Mouse (Mus musculus): ENCODE measurements around the gene Dffb. TPM values are rescaled to one million over a fixed set of nuclear protein-coding genes. Genes with fewer than 3 reads are reported as not detected.
A peak's percentile ranks its signal among the peaks of the same experiment; 100 is the strongest.

Gene Dffb
- polyA plus RNA-seq, 2 experiments: 6.1 to 8.6 TPM

GRCm38 (mm10) chr4:153945741-153946140, 29.2 kb downstream of the Dffb start:
- no peak overlapping the region for H3K27ac ChIP-seq
- ATAC-seq (ENCODE audit: insufficient read depth) (no peak), DNase-seq (ENCODE audit: low read depth in 3 of 3, low spot score in 3 of 3) (no peak)
- H3K9ac ChIP-seq (replicated peaks): no peak overlapping the region
- H3K4me3 ChIP-seq (ENCODE audit: insufficient read depth in 1 of 2, low read depth in 2 of 2, low read length in 2 of 2): no peak overlapping the region
- 0 out of 2 replicates have a peak, but pooled peaks cover 4% of the 10 kb centered on the region for H3K27me3 ChIP-seq (ENCODE audit: control insufficient read depth, insufficient read depth, low read length)
- no peaks in the 10 kb centered on the region for H3K9me3 ChIP-seq (ENCODE audit: control insufficient read depth, low read length)
- TF ChIP-seq CTCF (IDR thresholded peaks at IDR 0.05; ENCODE audit: low read depth) (no peak), EP300 (IDR thresholded peaks at IDR 0.05; ENCODE audit: low read depth) (no peak)
- no peaks in the 10 kb centered on the region for H3K36me3 ChIP-seq (replicated peaks; ENCODE audit: control insufficient read depth, insufficient read depth, low read depth)
- 62% methylated on average over 6 of the region's 6 CpGs for WGBS (ENCODE audit: insufficient replicate concordance)
- no peak overlapping the region for H3K4me2 ChIP-seq (ENCODE audit: low read depth)
- H3K4me1 ChIP-seq (replicated peaks; ENCODE audit: control insufficient read depth in 2 of 2, insufficient read depth in 2 of 2, low read length in 1 of 2): no peaks in the 10 kb centered on the region

GRCm38 (mm10) chr4:153944261-153944660, 30.7 kb downstream of the Dffb start:
- H3K4me1 ChIP-seq (replicated peaks; ENCODE audit: control insufficient read depth in 2 of 2, insufficient read depth in 2 of 2, low read length in 1 of 2): no peaks in the 10 kb centered on the region
- H3K9me3 ChIP-seq (ENCODE audit: control insufficient read depth, low read length): no peaks in the 10 kb centered on the region
- H3K9ac ChIP-seq (replicated peaks): no peak overlapping the region
- 55% methylated on average over 6 of the region's 6 CpGs for WGBS (ENCODE audit: insufficient replicate concordance)
- ATAC-seq (ENCODE audit: insufficient read depth): no peak
- H3K27ac ChIP-seq: no peak overlapping the region
- no peak for DNase-seq (ENCODE audit: low read depth in 3 of 3, low spot score in 3 of 3)
- H3K27me3 ChIP-seq (ENCODE audit: control insufficient read depth, insufficient read depth, low read length): 0 out of 2 replicates have a peak, but pooled peaks cover 4% of the 10 kb centered on the region
- H3K36me3 ChIP-seq (replicated peaks; ENCODE audit: control insufficient read depth, insufficient read depth, low read depth): no peaks in the 10 kb centered on the region
- no peak overlapping the region for H3K4me3 ChIP-seq (ENCODE audit: insufficient read depth in 1 of 2, low read depth in 2 of 2, low read length in 2 of 2)
- TF ChIP-seq EP300 (IDR thresholded peaks at IDR 0.05; ENCODE audit: low read depth) (no peak), CTCF (IDR thresholded peaks at IDR 0.05; ENCODE audit: low read depth) (no peak)
- no peak overlapping the region for H3K4me2 ChIP-seq (ENCODE audit: low read depth)

GRCm38 (mm10) chr4:153943243-153943642, 31.7 kb downstream of the Dffb start:
- 0 out of 2 replicates have a peak, but pooled peaks cover 4% of the 10 kb centered on the region for H3K27me3 ChIP-seq (ENCODE audit: control insufficient read depth, insufficient read depth, low read length)
- TF ChIP-seq EP300 (IDR thresholded peaks at IDR 0.05; ENCODE audit: low read depth) (no peak), CTCF (IDR thresholded peaks at IDR 0.05; ENCODE audit: low read depth) (peak; percentile 73)
- H3K36me3 ChIP-seq (replicated peaks; ENCODE audit: control insufficient read depth, insufficient read depth, low read depth): no peaks in the 10 kb centered on the region
- no peak overlapping the region for H3K27ac ChIP-seq
- no peaks in the 10 kb centered on the region for H3K4me1 ChIP-seq (replicated peaks; ENCODE audit: control insufficient read depth in 2 of 2, insufficient read depth in 2 of 2, low read length in 1 of 2)
- H3K4me3 ChIP-seq (ENCODE audit: insufficient read depth in 1 of 2, low read depth in 2 of 2, low read length in 2 of 2): no peak overlapping the region
- 35% methylated on average over 4 of the region's 4 CpGs for WGBS (ENCODE audit: insufficient replicate concordance)
- ATAC-seq (ENCODE audit: insufficient read depth) (no peak), DNase-seq (ENCODE audit: low read depth in 3 of 3, low spot score in 3 of 3) (no peak)
- no peaks in the 10 kb centered on the region for H3K9me3 ChIP-seq (ENCODE audit: control insufficient read depth, low read length)
- H3K9ac ChIP-seq (replicated peaks): no peak overlapping the region
- H3K4me2 ChIP-seq (ENCODE audit: low read depth): no peak overlapping the region

DNA sequence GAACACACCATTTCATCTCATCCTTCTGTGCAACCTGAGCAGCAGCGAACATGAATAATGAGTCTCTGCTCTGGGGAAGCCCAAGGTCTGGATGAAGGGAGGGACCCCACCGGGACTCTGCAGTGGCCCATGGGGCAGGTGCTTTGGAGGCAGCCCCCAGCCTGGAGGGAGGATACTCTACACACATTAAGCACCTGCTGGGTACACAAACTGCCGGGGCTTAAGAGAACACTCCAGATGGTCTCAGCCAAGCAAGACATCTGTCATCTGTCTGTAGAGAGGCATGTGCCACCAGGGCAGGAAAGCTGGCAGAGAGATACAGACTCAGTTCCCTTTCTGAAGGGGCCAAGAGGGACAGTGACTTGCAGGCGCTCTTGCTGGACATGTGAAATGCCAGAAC, 45.0 kb downstream of the Dffb start:
- no peak overlapping the region for H3K4me2 ChIP-seq (ENCODE audit: low read depth)
- H3K27me3 ChIP-seq (ENCODE audit: control insufficient read depth, insufficient read depth, low read length): no peaks in the 10 kb centered on the region
- H3K36me3 ChIP-seq (replicated peaks; ENCODE audit: control insufficient read depth, insufficient read depth, low read depth): no peaks in the 10 kb centered on the region
- DNase-seq (ENCODE audit: low read depth in 3 of 3, low spot score in 3 of 3): no peak
- ATAC-seq (ENCODE audit: insufficient read depth): no peak
- TF ChIP-seq EP300 (IDR thresholded peaks at IDR 0.05; ENCODE audit: low read depth): no peak
- no peak for TF ChIP-seq CTCF (IDR thresholded peaks at IDR 0.05; ENCODE audit: low read depth)
- H3K4me1 ChIP-seq (replicated peaks; ENCODE audit: control insufficient read depth in 2 of 2, insufficient read depth in 2 of 2, low read length in 1 of 2): no peaks in the 10 kb centered on the region
- H3K27ac ChIP-seq: no peak overlapping the region
- 43% methylated on average over 4 of the region's 4 CpGs for WGBS (ENCODE audit: insufficient replicate concordance)
- H3K4me3 ChIP-seq (ENCODE audit: insufficient read depth in 1 of 2, low read depth in 2 of 2, low read length in 2 of 2): no peak overlapping the region
- H3K9ac ChIP-seq (replicated peaks): no peak overlapping the region
- no peaks in the 10 kb centered on the region for H3K9me3 ChIP-seq (ENCODE audit: control insufficient read depth, low read length)

DNA sequence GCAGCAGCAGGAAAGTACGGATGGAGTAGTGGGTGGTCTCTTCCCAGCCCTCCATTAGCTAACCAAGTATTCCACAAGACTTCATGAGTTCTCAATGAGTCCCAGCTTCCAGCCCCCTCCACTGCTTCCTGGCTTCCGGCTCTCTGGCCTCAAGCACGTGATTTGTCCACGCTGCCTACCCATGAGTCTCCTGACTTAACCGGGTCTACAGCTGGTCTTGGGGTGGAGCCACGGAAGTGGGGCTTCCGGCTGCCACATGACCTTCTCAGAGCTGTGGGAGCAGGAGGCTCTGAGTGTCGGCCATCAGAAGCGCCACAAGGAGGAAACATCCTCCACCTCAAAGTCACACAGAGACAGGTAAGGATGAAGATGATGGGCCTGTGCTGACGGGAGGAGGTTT, 45.5 kb downstream of the Dffb start:
- H3K36me3 ChIP-seq (replicated peaks; ENCODE audit: control insufficient read depth, insufficient read depth, low read depth): no peaks in the 10 kb centered on the region
- no peaks in the 10 kb centered on the region for H3K27me3 ChIP-seq (ENCODE audit: control insufficient read depth, insufficient read depth, low read length)
- no peak overlapping the region for H3K9ac ChIP-seq (replicated peaks)
- no peaks in the 10 kb centered on the region for H3K9me3 ChIP-seq (ENCODE audit: control insufficient read depth, low read length)
- ATAC-seq (ENCODE audit: insufficient read depth) (no peak), DNase-seq (ENCODE audit: low read depth in 3 of 3, low spot score in 3 of 3) (no peak)
- TF ChIP-seq EP300 (IDR thresholded peaks at IDR 0.05; ENCODE audit: low read depth): no peak
- TF ChIP-seq CTCF (IDR thresholded peaks at IDR 0.05; ENCODE audit: low read depth): no peak
- no peak overlapping the region for H3K4me2 ChIP-seq (ENCODE audit: low read depth)
- no peaks in the 10 kb centered on the region for H3K4me1 ChIP-seq (replicated peaks; ENCODE audit: control insufficient read depth in 2 of 2, insufficient read depth in 2 of 2, low read length in 1 of 2)
- no peak overlapping the region for H3K27ac ChIP-seq
- H3K4me3 ChIP-seq (ENCODE audit: insufficient read depth in 1 of 2, low read depth in 2 of 2, low read length in 2 of 2): no peak overlapping the region
- WGBS (ENCODE audit: insufficient replicate concordance): 53% methylated on average over 10 of the region's 10 CpGs

All from liver, embryonic 14.5 days (tissue).